Mouse (Mus musculus) skeletal muscle tissue, postnatal 0 days (tissue): ENCODE results near the gene Rsl24d1. TPM values are rescaled to one million over a fixed set of nuclear protein-coding genes. Genes with fewer than 3 reads are reported as not detected.

Experiments
- polyA plus RNA-seq: library from polyadenylated mRNA; unstranded; fragments of >200 nt; fragmentation: Nextera tagmentation; extraction: Ambion mirVana; gene quantifications from 2 replicates; pipeline ENCODE4 v1.2.1, GENCODE M21; 2015

Gene Rsl24d1
- 53.4 and 55.6 TPM in 2 replicates for polyA plus RNA-seq

DNA sequence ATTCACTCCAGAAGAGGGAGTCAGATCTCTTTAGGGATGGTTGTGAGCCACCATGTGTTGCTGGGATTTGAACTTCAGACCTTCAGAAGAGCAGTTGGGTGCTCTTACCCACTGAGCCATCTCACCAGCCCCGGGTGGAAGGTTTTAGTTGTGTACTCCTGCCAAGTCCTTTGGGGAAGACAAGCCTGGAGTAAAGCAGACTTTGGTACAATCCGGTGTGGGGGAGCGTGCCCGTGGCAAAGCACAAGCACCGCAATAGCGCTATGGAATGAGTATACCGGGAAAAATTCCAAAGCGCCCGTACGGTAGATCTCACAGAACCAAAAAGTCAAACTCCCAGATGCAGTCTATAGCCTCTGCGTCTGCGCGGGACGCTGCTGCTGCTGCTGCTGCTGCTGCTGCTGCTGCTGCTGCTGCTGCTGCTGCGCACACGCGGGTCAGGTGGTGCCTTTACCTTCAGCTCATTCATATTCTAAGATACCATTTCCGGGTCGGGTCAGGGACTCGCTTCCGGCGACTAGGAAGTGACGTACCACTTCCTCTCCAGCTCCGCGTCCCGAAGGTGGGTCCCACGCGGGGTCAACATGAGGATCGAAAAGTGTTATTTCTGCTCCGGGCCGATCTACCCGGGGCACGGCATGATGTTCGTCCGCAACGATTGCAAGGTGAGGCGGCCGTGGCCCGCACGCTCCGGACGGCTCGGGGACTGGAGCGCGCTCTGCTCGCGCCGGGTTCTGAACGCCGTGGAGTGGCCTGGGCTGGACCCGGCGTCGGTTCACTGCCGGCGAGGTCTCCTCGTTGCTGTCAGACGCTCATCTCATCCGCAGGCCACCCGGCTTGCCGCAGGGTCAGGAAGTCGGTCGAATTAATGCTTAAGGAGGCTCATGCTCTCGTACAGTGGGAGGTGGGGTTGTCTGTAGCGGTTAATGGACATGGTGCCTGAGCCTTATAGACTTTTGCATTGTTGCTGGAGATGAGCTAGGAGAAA lies at the start of gene Rsl24d1:
TSS of gene Rsl24d1 (plus strand) at position 508 of the 988 bp plus-strand sequence.

DNA sequence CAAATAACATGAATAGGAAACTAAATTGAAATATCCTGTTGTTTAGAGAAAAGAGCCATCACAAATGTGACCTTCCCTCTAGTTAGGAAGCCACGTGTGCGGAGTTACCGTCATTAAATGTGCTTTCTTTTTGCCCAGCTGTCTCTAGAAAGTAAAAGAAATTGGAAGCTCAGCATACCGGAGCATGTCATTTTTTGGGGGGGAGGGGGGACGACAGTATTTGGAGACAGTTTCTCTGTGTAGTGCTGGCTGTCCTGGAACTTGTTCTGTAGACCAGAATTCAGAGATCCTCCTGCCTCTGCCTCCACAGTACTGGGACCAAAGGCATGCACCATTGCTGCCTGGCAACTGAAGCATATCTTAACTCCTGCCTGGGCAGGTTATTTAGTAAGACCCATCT lies 11.7 kb upstream of the Rsl24d1 start, which contains the start of gene Khdc3:
TSS of gene Khdc3 (plus strand) at position 301 of the 400 bp plus-strand sequence.

GRCm38 (mm10) chr9:73102181-73102580 lies 11.0 kb upstream of the Rsl24d1 start, which contains the start of gene Gm20509:
Gm20509 (plus strand) TSS chr9:73102470.

Other genes with a start within 250 kb of the Rsl24d1 start
- gene Pygo1, start 187.8 kb upstream of the Rsl24d1 start, polyA plus RNA-seq: 1.5 and 1.6 TPM in 2 replicates
- 0.24 and 0.26 TPM in 2 replicates for gene Dyx1c1, start 154.6 kb upstream of the Rsl24d1 start, polyA plus RNA-seq
- not detected in 2 replicates for gene Gm44503, start 154.6 kb upstream of the Rsl24d1 start, polyA plus RNA-seq
- 10.4 and 12.6 TPM in 2 replicates for gene Ccpg1os, start 128.0 kb upstream of the Rsl24d1 start, polyA plus RNA-seq
- 24.8 and 26.3 TPM in 2 replicates for gene Ccpg1, start 128.0 kb upstream of the Rsl24d1 start, polyA plus RNA-seq
- 2.7 and 3.1 TPM in 2 replicates for gene Pigb, start 73.0 kb upstream of the Rsl24d1 start, polyA plus RNA-seq
- gene Rab27a, start 68.6 kb upstream of the Rsl24d1 start, polyA plus RNA-seq: 1.7 and 1.8 TPM in 2 replicates
- gene Khdc3, start 11.6 kb upstream of the Rsl24d1 start, polyA plus RNA-seq: 0.18 TPM in 1 of 2 replicates, not detected in the other
- not detected in 2 replicates for gene Gm20509, start 11.0 kb upstream of the Rsl24d1 start, polyA plus RNA-seq